Mouse (Mus musculus): ENCODE measurements around the gene Uba7. TPM values are rescaled to one million over a fixed set of nuclear protein-coding genes. Genes with fewer than 3 reads are reported as not detected.

The Uba7 gene
- total RNA-seq, 2 experiments from 2014 or later, result 13.4 to 15.7 TPM

Other genes with a start within 250 kb of the Uba7 start
- 10 to 100 TPM; 57.8 to 66.6 TPM for gene Rbm5, start 204.5 kb upstream of the Uba7 start, total RNA-seq (2021)
- 10 to 100 TPM; 34.6 to 38.3 TPM for gene Rbm6, start 102.3 kb upstream of the Uba7 start, total RNA-seq (2021)
- gene Mon1a, start 87.4 kb upstream of the Uba7 start, total RNA-seq (2021), result 1 to 10 TPM; 7.6 to 9.6 TPM
- 1 to 10 TPM; 2.5 to 3.7 TPM for gene Mst1r, start 68.6 kb upstream of the Uba7 start, total RNA-seq (2021)
- gene Actl11, start 47.0 kb upstream of the Uba7 start, total RNA-seq (2021), result not detected
- under 1 TPM; 0.14 to 0.37 TPM for gene Camkv, start 39.8 kb upstream of the Uba7 start, total RNA-seq (2021)
- gene Traip, start 25.4 kb upstream of the Uba7 start, total RNA-seq (2021), result 1 to 10 TPM; 3.3 to 4.0 TPM
- under 1 TPM; 0.36 to 0.50 TPM for gene Gm20661, start 7.6 kb downstream of the Uba7 start, total RNA-seq (2021)
- 10 to 100 TPM; 23.3 to 28.0 TPM for gene Inka1, start 10.4 kb downstream of the Uba7 start, total RNA-seq (2021)
- 1 to 10 TPM; 2.0 TPM for gene Cdhr4, start 17.0 kb downstream of the Uba7 start, total RNA-seq (2021)
- 1 to 10 TPM in 1 of 2 experiments, not detected in 1; 1.3 TPM for gene Gm20662, start 20.8 kb downstream of the Uba7 start, total RNA-seq (2021)
- 10 to 100 TPM; 53.4 to 55.2 TPM for gene Ip6k1, start 27.0 kb downstream of the Uba7 start, total RNA-seq (2021)
- gene Gmppb, start 73.7 kb downstream of the Uba7 start, total RNA-seq (2021), result 10 to 100 TPM; 10.7 to 14.7 TPM
- 1 to 10 TPM; 1.9 to 2.2 TPM for gene Amigo3, start 77.7 kb downstream of the Uba7 start, total RNA-seq (2021)
- gene Mst1, start 104.9 kb downstream of the Uba7 start, total RNA-seq (2021), result not detected
- 10 to 100 TPM; 62.5 to 83.1 TPM for gene Rnf123, start 107.8 kb downstream of the Uba7 start, total RNA-seq (2021)
- 10 to 100 TPM; 44.6 to 53.1 TPM for gene Apeh, start 119.1 kb downstream of the Uba7 start, total RNA-seq (2021)
- under 1 TPM; 0.05 to 0.07 TPM for gene Bsn, start 214.9 kb downstream of the Uba7 start, total RNA-seq (2021)